Mouse (Mus musculus): ENCODE results near the gene Socs3.

Socs3 gene

GRCm38 (mm10) chr11:117952174-117952933 is 17.5 kb downstream of the Socs3 start:
- DNase-seq: peak; percentile 96

DNA sequence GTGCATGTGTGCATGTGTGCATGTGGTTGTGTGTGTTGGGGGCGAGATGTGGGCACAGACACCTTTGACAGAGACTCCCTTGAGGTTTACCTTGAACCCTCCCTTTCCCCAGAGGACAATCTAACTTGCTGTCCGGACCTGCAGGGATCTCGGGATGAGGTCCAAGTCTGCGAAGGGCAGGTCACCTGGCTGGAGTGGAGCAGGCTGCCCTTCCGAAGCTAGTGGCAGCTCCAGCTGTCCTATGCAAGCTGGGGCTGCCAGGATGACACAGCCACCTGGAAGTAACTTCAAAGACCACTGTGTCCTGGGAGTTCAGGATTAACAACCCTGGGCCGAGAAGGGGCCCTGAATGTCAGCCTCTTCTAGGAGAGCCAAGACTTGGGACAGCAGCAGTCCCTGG is 18.5 kb downstream of the Socs3 start:
- DNase-seq: peak; percentile 94

GRCm38 (mm10) chr11:117949392-117950091 is 20.3 kb downstream of the Socs3 start:
- peak; percentile 99 for DNase-seq

GRCm38 (mm10) chr11:117946996-117947419 is 22.8 kb downstream of the Socs3 start:
- DNase-seq: no peak

- peak; percentile 98 for DNase-seq
Observed at GRCm38 (mm10) chr11:117946195-117946979, 23.5 kb downstream of the Socs3 start.

DNA sequence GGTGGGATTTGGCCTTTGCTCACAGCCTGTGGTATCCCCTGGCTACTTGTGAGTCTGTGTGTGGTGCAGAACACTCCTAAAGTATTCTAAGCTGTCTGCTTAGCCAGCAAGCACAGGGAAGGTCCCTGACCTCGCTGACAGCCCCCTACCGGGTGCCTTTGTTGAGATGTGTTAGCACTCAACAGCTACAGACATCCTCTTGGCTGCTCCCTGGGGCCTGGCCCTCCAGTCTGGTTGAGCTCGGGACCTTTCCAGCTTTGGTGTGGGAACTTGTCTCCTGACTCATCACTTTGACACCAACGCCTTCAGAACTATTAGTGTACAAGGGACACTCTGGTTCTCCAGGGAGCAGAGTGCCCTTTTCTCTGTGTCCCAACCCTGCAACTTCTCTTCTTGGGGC is 28.0 kb downstream of the Socs3 start:
- DNase-seq: peak; percentile 94

GRCm38 (mm10) chr11:117941325-117941834 is 28.5 kb downstream of the Socs3 start:
- DNase-seq: peak; percentile 92

DNA sequence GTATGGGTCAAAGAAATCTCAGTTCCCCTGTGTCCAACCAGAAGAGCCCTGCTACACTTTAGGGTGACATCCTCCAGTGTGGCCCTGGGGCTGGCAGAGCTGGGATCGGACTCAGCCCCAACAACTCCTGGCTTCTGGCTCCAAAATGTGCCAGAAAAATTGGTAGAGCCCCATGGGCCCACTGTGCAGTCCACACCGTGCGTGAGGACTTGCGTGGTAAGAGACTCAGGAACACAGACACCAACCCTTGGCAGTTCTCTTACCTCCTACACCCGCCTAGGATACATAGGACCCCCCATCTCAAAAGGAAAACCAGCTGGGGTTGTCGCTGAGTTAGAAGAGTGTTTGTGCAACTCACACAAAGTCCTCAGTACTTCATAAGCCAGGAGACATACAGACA is 29.0 kb downstream of the Socs3 start:
- peak; percentile 92 for DNase-seq

DNA sequence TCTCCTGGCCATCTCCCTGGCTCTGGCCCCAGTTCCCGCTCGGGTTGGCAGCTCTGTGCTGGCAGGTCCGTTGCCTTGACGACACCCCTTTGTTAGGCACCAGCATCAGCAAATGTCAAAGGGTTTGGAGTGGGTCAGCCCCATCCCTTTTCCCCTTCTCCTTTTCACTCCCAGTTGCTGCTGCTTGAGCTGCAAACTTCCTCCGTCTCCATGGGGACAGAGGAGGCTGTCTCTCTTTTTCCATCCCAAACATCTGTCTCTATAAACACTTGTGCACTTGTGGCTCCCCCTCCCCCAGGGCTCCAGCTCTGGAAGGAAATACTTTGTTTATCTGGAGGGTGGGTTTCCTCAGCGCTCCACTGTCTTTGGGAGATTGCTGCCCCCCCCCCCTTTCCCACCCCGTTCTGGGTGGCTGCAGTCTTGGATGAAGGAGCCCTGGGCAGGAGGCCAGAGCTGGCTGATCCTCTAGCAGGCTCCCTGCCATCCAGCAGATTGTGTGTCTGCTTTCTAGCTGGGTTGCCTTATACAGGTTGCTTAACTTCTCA is 30.0 kb downstream of the Socs3 start:
- DNase-seq: peak; percentile 99

GRCm38 (mm10) chr11:117939004-117939730 is 30.7 kb downstream of the Socs3 start:
- DNase-seq: no peak

DNA sequence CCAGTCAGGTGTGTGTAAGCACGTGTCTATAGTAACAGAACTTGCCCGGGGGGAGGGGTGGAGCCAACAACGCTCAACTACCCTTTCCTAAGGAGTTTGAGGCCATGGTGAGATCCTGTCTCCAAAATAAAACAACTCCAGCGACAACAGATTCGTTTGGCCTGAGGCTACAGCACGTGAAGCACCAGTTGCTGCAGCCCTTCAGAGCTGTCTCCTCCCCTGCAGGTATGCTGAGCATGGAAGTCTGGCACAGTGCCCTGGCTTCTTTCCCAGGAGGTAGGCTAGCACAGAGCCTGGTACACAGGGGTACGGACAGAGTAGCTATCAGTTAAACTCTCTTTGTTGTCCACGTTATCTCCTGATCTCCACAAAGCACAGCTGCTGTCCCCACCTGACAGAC is 33.6 kb downstream of the Socs3 start:
- DNase-seq: peak; percentile 97

GRCm38 (mm10) chr11:117935616-117936015 is 34.2 kb downstream of the Socs3 start:
- DNase-seq: peak; percentile 98

- DNase-seq: peak; percentile 92
Observed at GRCm38 (mm10) chr11:117934576-117935368, 35.1 kb downstream of the Socs3 start.

- peak; percentile 98 for DNase-seq
Observed at GRCm38 (mm10) chr11:117934168-117934567, 35.7 kb downstream of the Socs3 start.

DNA sequence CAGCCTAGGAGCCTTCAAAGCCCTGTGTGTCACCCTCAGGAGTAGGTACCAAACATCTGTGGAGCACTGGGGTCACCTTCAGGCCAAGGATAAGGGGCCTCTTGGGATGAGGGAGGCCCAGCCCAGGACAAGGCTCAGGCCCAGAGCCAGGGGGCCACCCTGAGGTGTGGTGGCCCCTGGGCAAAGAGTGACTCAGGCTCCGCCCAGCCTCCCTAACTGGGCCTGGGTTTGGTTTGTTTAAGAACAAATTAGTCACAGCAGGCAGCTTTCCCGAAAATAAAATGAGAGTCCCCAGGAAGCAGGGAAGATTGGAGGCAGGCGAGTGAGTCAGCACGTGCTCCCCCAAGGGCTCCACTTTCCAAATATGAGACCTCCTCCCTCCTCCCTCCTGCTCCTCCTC is 37.7 kb downstream of the Socs3 start:
- DNase-seq: peak; percentile 98

GRCm38 (mm10) chr11:117931576-117931975 is 38.3 kb downstream of the Socs3 start:
- DNase-seq: peak; percentile 91

- peak; percentile 96 for DNase-seq
Observed at GRCm38 (mm10) chr11:117930781-117931338, 39.0 kb downstream of the Socs3 start.

GRCm38 (mm10) chr11:117925541-117925940 is 44.3 kb downstream of the Socs3 start:
- no peak for DNase-seq

- DNase-seq: no peak
Observed at GRCm38 (mm10) chr11:117924466-117924865, 45.4 kb downstream of the Socs3 start.

DNA sequence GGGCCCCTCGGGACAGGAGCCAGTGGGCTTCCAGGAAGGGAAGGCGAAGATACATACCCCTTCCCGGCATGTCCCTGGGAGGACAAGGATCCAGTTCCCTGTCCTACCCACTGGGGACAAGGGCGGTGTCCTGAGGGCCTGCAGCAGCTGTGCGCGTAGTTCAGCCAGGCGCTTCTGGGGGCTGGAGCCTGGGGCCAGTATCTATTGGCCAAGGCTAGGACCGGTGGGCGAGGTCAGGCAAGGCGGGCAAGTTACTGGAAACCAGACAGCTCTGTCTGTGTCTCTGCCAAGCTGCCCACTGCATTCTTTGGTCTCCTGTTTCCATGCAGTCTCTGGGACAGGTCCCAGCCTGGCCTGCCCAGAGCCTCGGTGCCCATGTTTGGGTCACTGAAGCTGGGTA is 46.6 kb downstream of the Socs3 start:
- no peak for DNase-seq

DNA sequence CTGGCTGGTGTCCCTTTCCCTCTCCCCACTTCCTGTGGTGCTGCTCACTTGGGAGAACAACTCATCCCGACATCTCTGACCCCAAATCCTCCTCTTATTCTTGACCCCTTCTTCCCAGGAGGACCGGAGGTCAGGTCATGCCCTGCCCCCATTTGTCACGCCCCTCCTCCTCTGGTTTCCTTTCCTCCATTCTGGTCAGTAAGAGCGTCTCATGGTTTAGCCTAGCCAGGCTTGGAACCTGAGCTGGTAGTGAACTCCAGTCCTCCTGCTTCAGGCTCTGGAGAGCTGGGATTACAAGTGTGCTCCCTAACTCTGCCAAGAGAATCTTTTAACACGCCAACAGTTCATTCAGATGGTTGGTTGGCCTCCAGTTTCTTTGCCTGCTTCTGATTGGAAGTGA is 50.6 kb downstream of the Socs3 start:
- peak; percentile 96 for DNase-seq
